Mouse (Mus musculus) spleen, adult 2 months (tissue): Measurements from ENCODE around the gene Mt2.

Experiments
- CTCF ChIP-seq: fragments of 200-500 bp; IDR thresholded peaks from 2 replicates; pipeline ENCODE4 v1.5.1; 2011; ENCODE audit warnings: mild to moderate bottlenecking, inconsistent platforms; ENCODE audit not compliant: insufficient read depth, insufficient read length, insufficient replicate concordance; ENCODE audit errors: extremely low read depth
- POLR2A ChIP-seq: fragments of 200-500 bp; IDR thresholded peaks from 2 replicates; pipeline ENCODE4 v1.6.1; 2011; ENCODE audit warnings: low read depth, low read length, inconsistent platforms

DNA sequence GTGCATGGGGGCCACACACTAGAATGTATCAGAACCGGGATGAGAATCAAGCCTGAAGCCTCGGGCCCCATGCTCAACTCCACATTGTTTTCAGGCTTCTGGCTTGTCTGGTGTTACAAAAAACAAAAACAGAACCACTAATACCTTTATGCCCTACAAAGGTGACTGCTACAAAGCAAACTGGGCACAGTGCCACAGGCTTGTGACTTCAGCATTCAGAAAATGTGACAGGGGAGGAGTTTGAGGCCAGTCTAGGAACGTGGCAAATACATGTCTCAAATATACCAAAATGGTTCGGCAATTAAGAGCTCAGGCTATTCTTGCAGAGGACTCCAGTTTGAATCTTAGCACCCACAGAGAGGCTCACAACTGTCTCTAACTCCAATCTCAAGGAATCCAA is 16.4 kb upstream of the Mt2 start:
- TF ChIP-seq CTCF = no peak
- TF ChIP-seq POLR2A = no peak
